Mouse (Mus musculus): ENCODE results near the gene Aff2. TPM values are rescaled to one million over a fixed set of nuclear protein-coding genes. Genes with fewer than 3 reads are reported as not detected.

Aff2 gene
- polyA plus RNA-seq, 1 experiment, result 0.11 TPM

- TF ChIP-seq CTCF (IDR thresholded peaks at IDR 0.05; ENCODE audit: borderline replicate concordance, control insufficient read depth, extremely low read depth, insufficient read depth, low read length, poor library complexity) (no peak), POLR2A (IDR thresholded peaks at IDR 0.05; ENCODE audit: control insufficient read depth, extremely low read depth, insufficient read depth, low read length, poor library complexity) (no peak)
- no peaks in the 10 kb centered on the region for H3K36me3 ChIP-seq (ENCODE audit: control insufficient read depth, insufficient read depth, low read length)
- DNase-seq, result no peak
- 9% methylated on average over 2 of the region's 2 CpGs for WGBS
- peaks cover 4% of the 10 kb centered on the region; the same call in 1 of the 2 replicates for H3K27me3 ChIP-seq (ENCODE audit: control insufficient read depth, insufficient read depth, low read length)
- H3K27ac ChIP-seq (ENCODE audit: control insufficient read depth, insufficient read depth, low read length), result no peak overlapping the region
- H3K4me3 ChIP-seq (ENCODE audit: control insufficient read depth, insufficient read depth, low read length), result no peak overlapping the region
- H3K4me1 ChIP-seq (replicated peaks; ENCODE audit: control insufficient read depth, insufficient read depth, low read length), result no peaks in the 10 kb centered on the region
These were observed 4.1 kb downstream of the Aff2 start for GRCm38 (mm10) chrX:69364198-69364597.

GRCm38 (mm10) chrX:69373341-69373740 lies 13.2 kb downstream of the Aff2 start:
- Histone ChIP-seq H3K27me3 (ENCODE audit: control insufficient read depth, insufficient read depth, low read length) (no peaks in the 10 kb centered on the region), H3K27ac (ENCODE audit: control insufficient read depth, insufficient read depth, low read length) (no peak overlapping the region), H3K36me3 (ENCODE audit: control insufficient read depth, insufficient read depth, low read length) (no peaks in the 10 kb centered on the region), H3K4me1 (replicated peaks; ENCODE audit: control insufficient read depth, insufficient read depth, low read length) (no peaks in the 10 kb centered on the region), H3K4me3 (ENCODE audit: control insufficient read depth, insufficient read depth, low read length) (no peak overlapping the region)
- WGBS, result 80% methylated on average over 2 of the region's 2 CpGs
- no peak for DNase-seq
- TF ChIP-seq CTCF (IDR thresholded peaks at IDR 0.05; ENCODE audit: borderline replicate concordance, control insufficient read depth, extremely low read depth, insufficient read depth, low read length, poor library complexity), result no peak
- no peak for TF ChIP-seq POLR2A (IDR thresholded peaks at IDR 0.05; ENCODE audit: control insufficient read depth, extremely low read depth, insufficient read depth, low read length, poor library complexity)

- no peak overlapping the region for H3K27ac ChIP-seq (ENCODE audit: control insufficient read depth, insufficient read depth, low read length)
- WGBS, result 0% methylated on average over 1 of the region's 1 CpGs
- no peak for TF ChIP-seq CTCF (IDR thresholded peaks at IDR 0.05; ENCODE audit: borderline replicate concordance, control insufficient read depth, extremely low read depth, insufficient read depth, low read length, poor library complexity)
- no peak for TF ChIP-seq POLR2A (IDR thresholded peaks at IDR 0.05; ENCODE audit: control insufficient read depth, extremely low read depth, insufficient read depth, low read length, poor library complexity)
- DNase-seq, result no peak
- H3K4me3 ChIP-seq (ENCODE audit: control insufficient read depth, insufficient read depth, low read length), result no peak overlapping the region
- no peaks in the 10 kb centered on the region for H3K4me1 ChIP-seq (replicated peaks; ENCODE audit: control insufficient read depth, insufficient read depth, low read length)
- H3K36me3 ChIP-seq (ENCODE audit: control insufficient read depth, insufficient read depth, low read length), result no peaks in the 10 kb centered on the region
- H3K27me3 ChIP-seq (ENCODE audit: control insufficient read depth, insufficient read depth, low read length), result no peaks in the 10 kb centered on the region
These were observed 29.6 kb downstream of the Aff2 start for GRCm38 (mm10) chrX:69389738-69390137.

- no peaks in the 10 kb centered on the region for H3K36me3 ChIP-seq (ENCODE audit: control insufficient read depth, insufficient read depth, low read length)
- no peaks in the 10 kb centered on the region for H3K27me3 ChIP-seq (ENCODE audit: control insufficient read depth, insufficient read depth, low read length)
- H3K4me3 ChIP-seq (ENCODE audit: control insufficient read depth, insufficient read depth, low read length), result no peak overlapping the region
- WGBS, result 71% methylated on average over 1 of the region's 1 CpGs
- DNase-seq, result no peak
- no peak overlapping the region for H3K27ac ChIP-seq (ENCODE audit: control insufficient read depth, insufficient read depth, low read length)
- TF ChIP-seq POLR2A (IDR thresholded peaks at IDR 0.05; ENCODE audit: control insufficient read depth, extremely low read depth, insufficient read depth, low read length, poor library complexity), result no peak
- no peak for TF ChIP-seq CTCF (IDR thresholded peaks at IDR 0.05; ENCODE audit: borderline replicate concordance, control insufficient read depth, extremely low read depth, insufficient read depth, low read length, poor library complexity)
- no peaks in the 10 kb centered on the region for H3K4me1 ChIP-seq (replicated peaks; ENCODE audit: control insufficient read depth, insufficient read depth, low read length)
These were observed 54.9 kb downstream of the Aff2 start for GRCm38 (mm10) chrX:69415043-69415442.

DNA sequence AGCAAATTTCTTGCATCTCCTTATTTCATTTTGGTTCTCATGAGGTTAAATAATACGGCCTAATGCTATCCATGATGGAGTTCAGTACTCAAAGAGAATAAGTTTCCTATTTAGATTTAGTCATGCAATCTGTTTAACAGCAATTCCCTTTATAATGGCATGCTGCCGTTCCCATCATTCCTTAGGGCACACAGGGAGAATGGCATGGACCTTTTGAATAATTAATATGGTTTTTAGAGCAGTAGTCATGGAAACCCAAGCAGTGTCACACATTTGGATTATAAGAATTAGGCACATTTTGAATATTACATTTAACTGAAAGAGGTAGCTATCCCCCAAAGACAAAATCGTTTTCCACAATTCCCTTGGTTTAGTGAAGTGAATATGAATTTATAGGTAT lies 78.3 kb downstream of the Aff2 start:
- Histone ChIP-seq H3K27me3 (ENCODE audit: control insufficient read depth, insufficient read depth, low read length) (no peaks in the 10 kb centered on the region), H3K36me3 (ENCODE audit: control insufficient read depth, insufficient read depth, low read length) (no peaks in the 10 kb centered on the region), H3K27ac (ENCODE audit: control insufficient read depth, insufficient read depth, low read length) (no peak overlapping the region), H3K4me3 (ENCODE audit: control insufficient read depth, insufficient read depth, low read length) (no peak overlapping the region), H3K4me1 (replicated peaks; ENCODE audit: control insufficient read depth, insufficient read depth, low read length) (no peaks in the 10 kb centered on the region)
- no peak for DNase-seq
- 95% methylated on average over 3 of the region's 3 CpGs for WGBS
- TF ChIP-seq CTCF (IDR thresholded peaks at IDR 0.05; ENCODE audit: borderline replicate concordance, control insufficient read depth, extremely low read depth, insufficient read depth, low read length, poor library complexity) (no peak), POLR2A (IDR thresholded peaks at IDR 0.05; ENCODE audit: control insufficient read depth, extremely low read depth, insufficient read depth, low read length, poor library complexity) (no peak)

- H3K4me1 ChIP-seq (replicated peaks; ENCODE audit: control insufficient read depth, insufficient read depth, low read length), result no peaks in the 10 kb centered on the region
- no peak for TF ChIP-seq CTCF (IDR thresholded peaks at IDR 0.05; ENCODE audit: borderline replicate concordance, control insufficient read depth, extremely low read depth, insufficient read depth, low read length, poor library complexity)
- no peak for TF ChIP-seq POLR2A (IDR thresholded peaks at IDR 0.05; ENCODE audit: control insufficient read depth, extremely low read depth, insufficient read depth, low read length, poor library complexity)
- H3K27ac ChIP-seq (ENCODE audit: control insufficient read depth, insufficient read depth, low read length), result no peak overlapping the region
- DNase-seq, result no peak
- no peaks in the 10 kb centered on the region for H3K36me3 ChIP-seq (ENCODE audit: control insufficient read depth, insufficient read depth, low read length)
- H3K4me3 ChIP-seq (ENCODE audit: control insufficient read depth, insufficient read depth, low read length), result no peak overlapping the region
- H3K27me3 ChIP-seq (ENCODE audit: control insufficient read depth, insufficient read depth, low read length), result no peaks in the 10 kb centered on the region
These were observed 81.8 kb downstream of the Aff2 start for GRCm38 (mm10) chrX:69441937-69442336.

DNA sequence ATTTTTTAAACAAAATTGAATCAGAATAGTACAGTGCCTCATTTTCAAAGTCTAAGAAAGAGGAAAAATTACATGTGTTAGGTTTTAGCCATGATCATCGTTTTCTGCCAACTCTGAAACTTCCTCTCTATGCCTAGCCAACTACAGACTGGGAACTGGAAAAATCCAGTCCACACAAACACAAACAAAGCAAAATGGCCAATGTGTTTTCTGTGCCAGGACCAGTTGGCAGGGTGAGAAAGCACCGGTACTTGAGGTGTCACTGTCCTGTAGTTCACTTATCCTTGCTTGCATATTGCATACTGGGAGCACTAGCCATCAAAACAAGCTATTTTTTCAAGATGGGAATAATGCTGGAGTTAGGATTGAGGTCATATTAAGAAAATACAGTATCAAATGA lies 100.8 kb downstream of the Aff2 start:
- Histone ChIP-seq H3K27ac (ENCODE audit: control insufficient read depth, insufficient read depth, low read length) (no peak overlapping the region), H3K27me3 (ENCODE audit: control insufficient read depth, insufficient read depth, low read length) (no peaks in the 10 kb centered on the region), H3K4me3 (ENCODE audit: control insufficient read depth, insufficient read depth, low read length) (no peak overlapping the region), H3K36me3 (ENCODE audit: control insufficient read depth, insufficient read depth, low read length) (no peaks in the 10 kb centered on the region), H3K4me1 (replicated peaks; ENCODE audit: control insufficient read depth, insufficient read depth, low read length) (no peaks in the 10 kb centered on the region)
- TF ChIP-seq POLR2A (IDR thresholded peaks at IDR 0.05; ENCODE audit: control insufficient read depth, extremely low read depth, insufficient read depth, low read length, poor library complexity), result no peak
- TF ChIP-seq CTCF (IDR thresholded peaks at IDR 0.05; ENCODE audit: borderline replicate concordance, control insufficient read depth, extremely low read depth, insufficient read depth, low read length, poor library complexity), result no peak
- DNase-seq, result no peak
- WGBS, result 90% methylated on average over 2 of the region's 2 CpGs
